Mouse (Mus musculus): ENCODE results near the gene Spink4. TPM values are rescaled to one million over a fixed set of nuclear protein-coding genes. Genes with fewer than 3 reads are reported as not detected.

The Spink4 gene
- total RNA-seq, 2 experiments from 2014 or later: not detected

GRCm38 (mm10) chr4:40974011-40974410, 54.2 kb downstream of the Spink4 start:
- Histone ChIP-seq H3K4me3 (no peak overlapping the region), H3K27ac (no peak overlapping the region; the same call in 1 of the 2 replicates)
- DNase-seq: no peak
- no peak for TF ChIP-seq CTCF (IDR thresholded peaks at IDR 0.05)
- intact Hi-C loops (cut with DNase I): no loop called here

- intact Hi-C loops (cut with DNase I): no loop called here
- Histone ChIP-seq H3K4me3 (no peak overlapping the region), H3K27ac (no peak overlapping the region)
- no peak for DNase-seq
- no peak for TF ChIP-seq CTCF (IDR thresholded peaks at IDR 0.05)
Measured at GRCm38 (mm10) chr4:40975678-40976077, 55.8 kb downstream of the Spink4 start.

- no peak for DNase-seq
- H3K4me3 ChIP-seq: no peak overlapping the region
- intact Hi-C loops (cut with DNase I): no loop called here
- H3K27ac ChIP-seq: no peak overlapping the region
- no peak for TF ChIP-seq CTCF (IDR thresholded peaks at IDR 0.05)
Measured at GRCm38 (mm10) chr4:40976651-40977050, 56.8 kb downstream of the Spink4 start.

- intact Hi-C loops (cut with DNase I): no loop called here
- no peak overlapping the region for H3K4me3 ChIP-seq
- H3K27ac ChIP-seq: no peak overlapping the region
- DNase-seq: no peak
- TF ChIP-seq CTCF (IDR thresholded peaks at IDR 0.05): no peak
Measured at GRCm38 (mm10) chr4:40979430-40979829, 59.6 kb downstream of the Spink4 start.

Other genes starting within 250 kb of the Spink4 start
- 10 to 100 TPM; 14.2 to 15.3 TPM for gene Aptx, start 216.9 kb upstream of the Spink4 start, total RNA-seq (2021)
- 10 to 100 TPM; 42.7 to 77.1 TPM for gene Dnaja1, start 197.9 kb upstream of the Spink4 start, total RNA-seq (2021)
- gene Smu1, start 162.1 kb upstream of the Spink4 start, total RNA-seq (2021): 10 to 100 TPM; 33.1 to 34.2 TPM
- 10 to 100 TPM; 30.5 to 42.2 TPM for gene B4galt1, start 66.0 kb upstream of the Spink4 start, total RNA-seq (2021)
- 100 to 1,000 TPM; 201 to 232 TPM for gene Bag1, start 28.2 kb downstream of the Spink4 start, total RNA-seq (2021)
- 10 to 100 TPM; 19.8 to 24.3 TPM for gene Chmp5, start 28.4 kb downstream of the Spink4 start, total RNA-seq (2021)
- gene Nfx1, start 50.9 kb downstream of the Spink4 start, total RNA-seq (2021): 10 to 100 TPM; 22.6 to 22.7 TPM
- gene Aqp7, start 128.1 kb downstream of the Spink4 start, total RNA-seq (2021): 10 to 100 TPM in 1 of 2 experiments, 1 to 10 TPM in 1; 9.3 to 11.2 TPM
- gene Aqp3, start 178.1 kb downstream of the Spink4 start, total RNA-seq (2021): not detected
- 10 to 100 TPM; 13.9 to 17.5 TPM for gene Nol6, start 204.4 kb downstream of the Spink4 start, total RNA-seq (2021)
- gene Ube2r2, start 215.7 kb downstream of the Spink4 start, total RNA-seq (2021): 100 to 1,000 TPM; 152 to 193 TPM

All from gastrocnemius, adult 2 months (tissue).